24 mouse cellular contexts compared by ENCODE assay signal in the genomic region with DNA sequence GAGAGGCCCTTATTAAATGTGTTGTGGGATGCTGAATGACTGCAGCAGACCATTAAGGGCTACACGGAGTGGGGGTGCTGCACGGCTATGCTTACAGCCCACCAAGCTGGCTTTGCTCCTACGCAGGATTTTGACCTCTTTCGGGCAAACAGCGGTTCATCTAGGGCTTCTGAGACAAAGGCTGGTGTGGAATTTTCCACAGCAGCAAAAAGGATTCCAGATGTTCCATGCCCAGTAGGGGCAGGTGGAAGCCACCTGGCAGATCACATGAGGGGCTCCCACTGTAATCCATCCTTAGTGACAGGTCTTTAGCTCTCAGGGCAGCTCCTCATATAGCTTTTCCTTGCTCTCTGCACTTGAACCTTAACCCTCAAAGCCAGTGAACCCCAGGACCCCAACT.
DNase-seq lines count a peak whose midpoint lies in the region; ATAC-seq and TF ChIP-seq lines count a peak whose summit lies in the region.
"Had no signal": no experiment of that assay in that cellular context is flagged by ENCODE, and none has a peak within 500 bp of the region (broad histone marks: within the 10 kb centered on the region; RNA-seq: fewer than 3 reads in every experiment).

No protein-coding gene starts in this region.

- no peak for TF ChIP-seq CTCF in kidney, adult 2 months (conservative IDR thresholded peaks at IDR 0.05; ENCODE audit: insufficient read depth, insufficient read length, low read depth, low read length)

- H3K27ac ChIP-seq in kidney, embryonic 16.5 days (ENCODE audit: low read length) = no peak overlapping the region
- no peak overlapping the region for H3K27ac ChIP-seq in kidney, adult 2 months (ENCODE audit: insufficient read depth, low read depth, low read length)
- no peak overlapping the region for H3K27ac ChIP-seq in limb, embryonic 11.5 days (replicated peaks; ENCODE audit: low read depth, low read length)
- no peak overlapping the region for H3K27ac ChIP-seq in forebrain, embryonic 13.5 days
- H3K27ac ChIP-seq: embryonic facial prominence, embryonic 12.5 days; heart, adult 2 months; heart, embryonic 15.5 days; hindbrain, embryonic 10.5 days had no signal

- peak; percentile 47 for DNase-seq in embryo, embryonic 11 days
- no peak for DNase-seq in embryo, embryonic 10.5 days (ENCODE audit: low spot score)
- DNase-seq in kidney, adult 2 months = no peak
- DNase-seq in limb, embryonic 11.5 days (ENCODE audit: low spot score) = peak; percentile 49
- DNase-seq in layer of hippocampus, adult 9-10 months (ENCODE audit: low spot score) = no peak
- DNase-seq: adrenal gland, adult 8-10 months; B cell, adult 2 months; cerebellum, adult 11-12 months; cerebellum, adult 9-10 months; cerebellum, postnatal 25 days; gastrocnemius, postnatal 14 days; heart, adult 2 months; heart, postnatal 14 days had no signal

- 0 out of 2 replicates have a peak, but pooled peaks have one; percentile 29 for ATAC-seq in kidney, embryonic 16.5 days (ENCODE audit: low FRiP score, low TSS enrichment)
- ATAC-seq in limb, embryonic 11.5 days (ENCODE audit: insufficient number of reproducible peaks, low FRiP score, low TSS enrichment, low read depth) = no peak
- no peak for ATAC-seq in forebrain, embryonic 13.5 days
- ATAC-seq: CD4-positive, CD25-positive, alpha-beta regulatory T cell, adult 4 months; forebrain, embryonic 16.5 days; hindbrain, embryonic 16.5 days; inflammation-experienced regulatory T-cells, adult 6 months had no signal

- no peaks in the 10 kb centered on the region for H3K9me3 ChIP-seq in kidney, embryonic 16.5 days (ENCODE audit: low read length)
- no peaks in the 10 kb centered on the region for H3K9me3 ChIP-seq in limb, embryonic 11.5 days (ENCODE audit: control insufficient read depth, low read length)
- no peaks in the 10 kb centered on the region for H3K9me3 ChIP-seq in forebrain, embryonic 13.5 days (replicated peaks)
- H3K9me3 ChIP-seq: embryonic facial prominence, embryonic 12.5 days; heart, embryonic 15.5 days; hindbrain, embryonic 10.5 days had no signal

- 38% methylated on average over 5 of the region's 5 CpGs for WGBS in kidney, embryonic 16.5 days
- 61% methylated on average over 5 of the region's 5 CpGs for WGBS in kidney, adult 2 months
- WGBS in limb, embryonic 11.5 days = 69% methylated on average over 5 of the region's 5 CpGs
- WGBS in forebrain, embryonic 13.5 days = 94% methylated on average over 5 of the region's 5 CpGs

- no peaks in the 10 kb centered on the region for H3K36me3 ChIP-seq in kidney, embryonic 16.5 days (ENCODE audit: insufficient read depth, low read length)
- no peaks in the 10 kb centered on the region for H3K36me3 ChIP-seq in kidney, adult 2 months (ENCODE audit: control insufficient read depth, insufficient read depth, low read length)
- H3K36me3 ChIP-seq in limb, embryonic 11.5 days (ENCODE audit: control insufficient read depth, insufficient read depth, low read length) = no peaks in the 10 kb centered on the region
- H3K36me3 ChIP-seq in forebrain, embryonic 13.5 days (ENCODE audit: poor library complexity, severe bottlenecking) = no peaks in the 10 kb centered on the region
- H3K36me3 ChIP-seq: embryonic facial prominence, embryonic 12.5 days; G1E; heart, embryonic 15.5 days; hindbrain, embryonic 10.5 days had no signal

- no peak overlapping the region for H3K9ac ChIP-seq in kidney, embryonic 16.5 days (replicated peaks; ENCODE audit: low read length)
- no peak overlapping the region for H3K9ac ChIP-seq in limb, embryonic 11.5 days (ENCODE audit: low read length)
- H3K9ac ChIP-seq in forebrain, embryonic 13.5 days = no peak overlapping the region
- H3K9ac ChIP-seq: embryonic facial prominence, embryonic 12.5 days; heart, embryonic 15.5 days had no signal

- H3K4me3 ChIP-seq in kidney, embryonic 16.5 days (ENCODE audit: low read length) = no peak overlapping the region
- no peak overlapping the region for H3K4me3 ChIP-seq in kidney, adult 2 months (ENCODE audit: insufficient read depth, low read depth, low read length)
- H3K4me3 ChIP-seq in limb, embryonic 11.5 days (ENCODE audit: low read depth, low read length) = no peak overlapping the region
- H3K4me3 ChIP-seq in forebrain, embryonic 13.5 days = no peak overlapping the region
- H3K4me3 ChIP-seq: embryonic facial prominence, embryonic 12.5 days; heart, adult 2 months; heart, embryonic 15.5 days; hindbrain, embryonic 10.5 days had no signal

- H3K27me3 ChIP-seq in kidney, embryonic 16.5 days (ENCODE audit: insufficient read depth, low read length) = no peaks in the 10 kb centered on the region
- no peaks in the 10 kb centered on the region for H3K27me3 ChIP-seq in kidney, adult 2 months (replicated peaks; ENCODE audit: control insufficient read depth, insufficient read depth, low read length)
- H3K27me3 ChIP-seq in limb, embryonic 11.5 days (ENCODE audit: control insufficient read depth, insufficient read depth, low read length) = no peaks in the 10 kb centered on the region
- H3K27me3 ChIP-seq in forebrain, embryonic 13.5 days = no peaks in the 10 kb centered on the region
- H3K27me3 ChIP-seq: heart, embryonic 15.5 days had no signal

- peaks cover 18% of the 10 kb centered on the region for H3K4me1 ChIP-seq in kidney, embryonic 16.5 days (ENCODE audit: insufficient read depth, low read length)
- H3K4me1 ChIP-seq in kidney, adult 2 months (ENCODE audit: control insufficient read depth, insufficient read depth, low read length) = no peaks in the 10 kb centered on the region
- peaks cover 7% of the 10 kb centered on the region; the same call in 1 of the 2 replicates for H3K4me1 ChIP-seq in limb, embryonic 11.5 days (ENCODE audit: control insufficient read depth, insufficient read depth, low read length)
- H3K4me1 ChIP-seq in forebrain, embryonic 13.5 days = no peaks in the 10 kb centered on the region
- H3K4me1 ChIP-seq: heart, embryonic 15.5 days had no signal

- no peak for TF ChIP-seq POLR2A in kidney, adult 2 months (IDR thresholded peaks at IDR 0.05; ENCODE audit: low read depth, low read length)

- H3K4me2 ChIP-seq in kidney, embryonic 16.5 days (replicated peaks; ENCODE audit: low read depth, low read length) = no peak overlapping the region
- H3K4me2 ChIP-seq in limb, embryonic 11.5 days (ENCODE audit: low read depth, severe bottlenecking) = no peak overlapping the region
- no peak overlapping the region for H3K4me2 ChIP-seq in forebrain, embryonic 13.5 days
- H3K4me2 ChIP-seq: embryonic facial prominence, embryonic 12.5 days; heart, embryonic 11.5 days; heart, embryonic 15.5 days had no signal

Comparison
In these comparisons a context has a peak if more than half of its experiments do, and no peak if none do; other contexts are left out.
1. DNase-seq: peak in embryo, embryonic 11 days (single experiment) and limb, embryonic 11.5 days (single experiment); none in embryo, embryonic 10.5 days (single experiment), kidney, adult 2 months (single experiment) and layer of hippocampus, adult 9-10 months (single experiment).